Mouse (Mus musculus) lung, adult 2 months (tissue): ENCODE results near the gene Ostm1.

ENCODE experiments used
- CTCF ChIP-seq: fragments of 200-500 bp; IDR thresholded peaks from 2 replicates; pipeline ENCODE4 v1.5.1; 2011; ENCODE audit warnings: mild to moderate bottlenecking, low read length, control low read depth; ENCODE audit not compliant: insufficient read depth
- POLR2A ChIP-seq: fragments of 200-500 bp; IDR thresholded peaks from 2 replicates; pipeline ENCODE4 v1.6.1; 2011; ENCODE audit warnings: low read depth, mild to moderate bottlenecking, control low read depth, low read length, borderline replicate concordance; ENCODE audit errors: extremely low read depth

DNA sequence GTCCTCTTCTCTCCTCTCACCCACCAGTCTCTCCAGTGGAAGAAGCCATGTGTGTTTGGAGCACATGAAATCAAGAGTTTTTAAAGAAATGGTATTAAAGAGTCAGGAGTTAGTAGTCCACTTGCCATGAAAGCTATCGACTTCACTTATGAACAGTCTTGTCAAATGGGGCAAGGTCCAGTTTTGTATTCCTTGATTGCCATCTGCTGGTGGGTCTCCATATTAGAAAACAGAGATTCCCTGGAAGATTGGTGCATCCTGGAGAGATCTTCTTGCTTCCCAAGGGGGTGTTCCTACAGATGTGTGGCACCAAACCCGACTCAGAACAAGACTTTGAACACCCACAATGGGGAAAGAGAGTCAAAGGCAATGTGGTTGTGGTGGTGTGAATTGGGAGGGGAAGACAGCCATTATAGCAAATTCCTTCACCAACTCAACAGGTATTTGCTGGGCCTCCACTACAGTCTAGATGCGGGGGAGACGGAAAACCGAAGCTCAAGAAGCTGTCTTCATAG lies 151.0 kb downstream of the Ostm1 start:
- no peak for TF ChIP-seq POLR2A
- no peak for TF ChIP-seq CTCF
